Mouse (Mus musculus) ES-CJ7 (cell line): ENCODE results near the gene Hes2.

Experiments used
- DNase-seq: peaks from one replicate; pipeline ENCODE4 v3.0.0; 2011; ENCODE audit warnings: low read depth, low spot score

Hes2 gene

GRCm38 (mm10) chr4:152158585-152159284, at the start of gene Hes2:
TSS of gene Hes2 (plus strand) at chr4:152158867.
- peak; percentile 60 for DNase-seq

DNA sequence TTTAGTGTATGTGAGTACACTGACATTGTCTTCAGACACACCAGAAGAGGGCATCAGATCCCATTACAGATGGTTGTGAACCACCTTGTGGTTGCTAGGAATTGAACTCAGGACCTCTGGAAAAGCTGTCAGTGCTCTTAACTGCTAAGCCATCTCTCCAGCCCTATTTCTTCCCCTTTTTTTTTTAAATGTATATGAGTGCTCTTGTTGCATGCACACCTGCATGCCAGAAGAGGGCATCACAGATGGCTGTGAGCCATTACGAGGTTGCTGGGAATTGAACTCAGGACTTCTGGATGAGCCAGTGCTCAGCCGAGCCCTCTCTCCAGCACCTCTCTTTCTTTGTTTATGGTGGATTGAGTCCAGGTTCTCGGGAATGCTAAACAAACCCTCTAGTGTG, 49.2 kb upstream of the Hes2 start:
- DNase-seq = no peak

GRCm38 (mm10) chr4:152110689-152111088, 48.0 kb upstream of the Hes2 start:
- DNase-seq = no peak

GRCm38 (mm10) chr4:152112329-152112728, 46.3 kb upstream of the Hes2 start:
- no peak for DNase-seq

DNA sequence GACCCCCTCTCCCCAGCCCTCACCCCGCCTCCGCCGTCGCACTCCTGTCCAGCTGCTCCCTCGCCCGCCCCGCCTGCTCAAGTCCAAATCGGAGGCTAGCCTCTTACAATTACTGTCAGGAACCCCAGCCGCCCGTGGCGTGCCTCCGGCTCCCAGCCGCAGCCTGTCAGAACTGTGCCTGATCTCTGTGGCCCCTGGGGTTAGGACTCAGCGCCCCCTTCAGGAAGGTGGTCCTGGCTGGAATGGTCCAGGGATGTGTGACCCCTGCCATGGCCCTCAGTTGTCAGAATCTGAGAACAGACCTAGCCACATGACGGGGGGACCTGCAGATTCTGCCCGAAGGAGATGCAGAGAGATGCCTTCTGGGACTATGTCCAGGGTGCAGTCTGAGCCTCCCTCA, 44.6 kb upstream of the Hes2 start:
- no peak for DNase-seq

GRCm38 (mm10) chr4:152115921-152116612, 42.6 kb upstream of the Hes2 start, which contains the start of gene Tnfrsf25:
TSS of gene Tnfrsf25 (plus strand) at chr4:152115934.
- DNase-seq = no peak

- DNase-seq = no peak
These were observed 41.1 kb upstream of the Hes2 start for GRCm38 (mm10) chr4:152117538-152117937.

DNA sequence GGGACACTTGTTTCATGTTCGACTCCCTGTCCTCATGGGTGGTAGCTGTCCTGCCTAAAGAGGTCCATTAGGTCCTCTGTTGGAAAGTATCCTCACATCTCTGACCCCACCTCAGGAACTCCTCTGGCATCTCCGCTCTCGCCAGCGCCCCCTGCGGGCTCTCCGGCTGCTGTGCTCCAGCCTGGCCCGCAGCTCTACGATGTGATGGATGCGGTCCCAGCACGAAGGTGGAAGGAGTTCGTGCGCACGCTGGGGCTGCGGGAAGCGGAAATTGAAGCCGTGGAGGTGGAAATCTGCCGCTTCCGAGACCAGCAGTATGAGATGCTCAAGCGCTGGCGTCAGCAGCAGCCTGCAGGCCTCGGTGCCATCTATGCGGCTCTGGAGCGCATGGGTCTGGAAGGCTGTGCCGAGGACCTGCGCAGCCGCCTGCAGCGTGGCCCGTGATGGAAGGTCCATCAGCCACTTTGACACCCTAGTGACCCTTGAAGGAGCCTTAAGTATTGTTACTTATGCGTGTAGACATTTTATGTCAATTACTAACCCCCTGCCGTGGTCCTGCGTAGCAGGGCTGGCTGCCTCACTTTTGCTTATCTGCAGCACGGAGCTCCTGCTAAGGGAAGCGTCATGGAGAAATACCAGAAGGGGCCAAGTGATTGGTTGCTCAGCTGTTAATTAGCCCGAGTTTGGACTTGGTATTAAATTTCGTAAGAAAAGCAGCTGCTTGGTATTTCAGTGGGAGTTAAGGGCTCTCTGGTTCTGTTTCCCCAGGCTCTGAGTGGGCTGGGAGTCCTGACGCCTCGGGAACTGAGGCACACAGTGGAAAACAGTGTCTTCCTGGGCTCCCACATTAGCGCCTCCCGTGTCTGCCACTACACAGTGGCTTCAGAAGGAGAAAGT, 39.0 kb upstream of the Hes2 start:
- DNase-seq = peak; percentile 71

- peak; percentile 68 for DNase-seq
These were observed 38.1 kb upstream of the Hes2 start for GRCm38 (mm10) chr4:152120311-152121182.

DNA sequence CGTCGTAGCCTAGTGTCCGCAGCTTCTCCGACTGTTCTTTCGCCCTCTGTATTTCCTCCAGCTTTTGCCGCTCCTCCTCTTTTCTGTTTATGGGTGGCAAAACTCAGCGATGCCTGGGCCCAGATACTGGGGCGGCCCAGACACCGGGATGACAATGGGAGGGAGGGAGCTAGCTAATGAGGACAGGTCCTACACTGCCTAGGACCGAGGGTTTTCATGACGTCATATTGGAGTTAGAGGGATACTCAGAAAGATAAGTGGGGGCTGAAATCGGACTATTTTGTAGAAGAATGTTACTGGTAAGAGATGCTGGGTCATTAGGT, 37.5 kb upstream of the Hes2 start:
- no peak for DNase-seq

- no peak for DNase-seq
These were observed 34.2 kb upstream of the Hes2 start for GRCm38 (mm10) chr4:152124361-152124961.

GRCm38 (mm10) chr4:152125161-152126025, 33.3 kb upstream of the Hes2 start:
- DNase-seq = no peak

DNA sequence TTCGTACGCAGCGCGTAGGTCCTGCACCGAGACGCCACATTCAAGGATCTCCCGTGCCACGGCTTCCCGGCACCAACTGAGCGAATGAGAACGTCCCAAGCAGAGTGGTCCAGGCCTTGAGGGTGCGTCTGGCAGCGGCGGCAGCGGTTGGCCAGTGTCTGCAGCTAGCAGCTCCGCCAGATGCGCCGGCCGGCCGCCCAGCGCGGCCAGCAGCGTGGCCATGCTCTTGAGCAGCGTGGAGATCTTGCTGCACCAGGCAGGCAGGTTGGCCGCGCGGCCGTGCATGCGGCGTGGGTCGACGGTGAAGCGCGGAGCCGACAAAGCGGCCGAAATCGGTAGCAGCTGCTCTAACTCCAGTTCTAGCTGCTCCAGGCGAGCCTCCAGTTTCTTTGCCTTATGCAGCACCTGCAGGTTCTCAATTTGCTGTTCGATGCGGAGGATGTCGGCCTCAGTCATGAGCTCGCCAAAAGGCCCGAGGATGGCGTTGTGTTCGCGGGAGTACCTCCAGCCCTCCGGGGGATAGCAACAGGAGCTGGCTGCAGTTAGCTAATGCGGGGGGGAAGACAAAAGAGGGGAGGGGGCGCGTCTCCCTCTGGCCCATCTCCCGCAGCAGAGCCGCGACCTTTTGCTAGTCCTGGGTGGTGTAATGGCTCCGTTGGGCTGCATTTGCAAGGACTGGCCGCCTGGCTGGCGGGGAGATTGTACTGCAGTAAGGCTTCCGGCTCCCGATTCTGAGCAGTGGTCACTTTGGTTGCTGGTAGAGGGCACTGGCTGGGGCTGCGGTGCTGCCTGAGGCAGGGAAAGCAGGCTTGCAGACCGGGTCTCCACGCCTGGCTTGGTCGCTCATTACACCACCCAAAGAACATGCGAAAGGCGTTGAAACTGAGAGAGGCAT, 32.4 kb upstream of the Hes2 start:
- DNase-seq = no peak

DNA sequence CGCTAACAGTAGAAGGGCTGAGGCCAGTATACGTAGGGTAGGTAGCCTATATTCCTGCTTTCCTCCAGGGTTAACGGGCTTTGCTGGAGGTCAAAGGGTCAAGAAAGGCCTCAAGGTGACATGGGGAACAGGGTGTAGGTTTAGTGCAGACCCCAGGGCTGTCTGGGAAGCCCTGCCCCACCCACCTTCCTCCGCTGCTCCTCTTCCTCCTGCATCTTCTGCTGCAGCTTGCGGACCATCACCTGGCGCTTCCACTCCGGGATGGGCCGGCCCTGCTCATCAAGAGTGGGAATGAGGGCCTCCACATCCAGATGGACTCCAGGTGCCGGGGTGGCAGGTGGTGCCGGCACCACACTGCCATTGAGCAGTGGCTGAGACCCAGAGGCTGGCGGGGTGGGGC, 30.8 kb upstream of the Hes2 start:
- no peak for DNase-seq

DNA sequence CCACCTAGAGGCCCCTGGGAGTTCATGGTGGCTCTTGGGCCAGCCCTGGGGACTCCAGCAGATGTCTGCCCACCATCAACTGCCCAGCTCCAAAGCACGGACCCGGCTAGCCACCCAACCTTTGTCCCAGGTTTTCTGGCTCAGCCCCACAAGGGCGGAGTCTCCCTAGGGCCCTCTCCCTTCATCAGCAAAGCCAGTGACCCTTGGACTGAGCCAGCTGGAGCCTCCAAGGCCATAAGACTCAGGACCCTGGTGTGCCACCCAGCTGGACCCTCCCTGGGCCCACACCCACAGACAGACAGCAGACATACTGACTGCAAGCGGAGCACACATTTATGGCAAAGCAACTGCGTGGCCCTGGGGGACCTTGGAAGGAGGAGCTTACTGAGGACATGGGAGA, 29.9 kb upstream of the Hes2 start:
- DNase-seq = no peak

DNA sequence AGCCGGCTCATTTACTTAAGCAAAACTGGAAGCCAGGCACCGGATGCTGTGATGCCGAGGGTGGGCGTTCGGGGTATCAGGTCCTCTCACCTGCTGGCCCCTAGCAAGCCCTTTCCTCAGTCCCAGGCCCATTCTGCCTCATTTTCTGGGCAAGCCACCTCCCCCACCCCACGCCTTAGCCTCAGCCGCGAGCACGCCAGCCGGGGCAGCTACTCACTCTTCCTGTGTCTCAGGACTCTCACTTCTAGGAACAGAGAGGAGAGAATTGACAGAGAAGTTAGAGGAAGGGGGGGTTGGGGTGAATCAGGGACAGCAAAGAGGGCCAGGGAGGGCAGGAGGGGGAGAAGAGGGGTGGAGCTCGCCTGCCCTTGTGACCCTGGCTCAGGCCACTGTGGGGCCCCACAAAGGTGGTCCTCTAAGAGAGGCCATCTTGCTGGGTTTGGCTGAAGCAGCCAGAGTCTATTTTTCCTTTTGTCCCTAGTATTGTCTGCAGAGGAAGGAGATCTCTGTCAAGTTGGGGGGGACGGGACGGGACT, 29.2 kb upstream of the Hes2 start:
- no peak for DNase-seq

DNA sequence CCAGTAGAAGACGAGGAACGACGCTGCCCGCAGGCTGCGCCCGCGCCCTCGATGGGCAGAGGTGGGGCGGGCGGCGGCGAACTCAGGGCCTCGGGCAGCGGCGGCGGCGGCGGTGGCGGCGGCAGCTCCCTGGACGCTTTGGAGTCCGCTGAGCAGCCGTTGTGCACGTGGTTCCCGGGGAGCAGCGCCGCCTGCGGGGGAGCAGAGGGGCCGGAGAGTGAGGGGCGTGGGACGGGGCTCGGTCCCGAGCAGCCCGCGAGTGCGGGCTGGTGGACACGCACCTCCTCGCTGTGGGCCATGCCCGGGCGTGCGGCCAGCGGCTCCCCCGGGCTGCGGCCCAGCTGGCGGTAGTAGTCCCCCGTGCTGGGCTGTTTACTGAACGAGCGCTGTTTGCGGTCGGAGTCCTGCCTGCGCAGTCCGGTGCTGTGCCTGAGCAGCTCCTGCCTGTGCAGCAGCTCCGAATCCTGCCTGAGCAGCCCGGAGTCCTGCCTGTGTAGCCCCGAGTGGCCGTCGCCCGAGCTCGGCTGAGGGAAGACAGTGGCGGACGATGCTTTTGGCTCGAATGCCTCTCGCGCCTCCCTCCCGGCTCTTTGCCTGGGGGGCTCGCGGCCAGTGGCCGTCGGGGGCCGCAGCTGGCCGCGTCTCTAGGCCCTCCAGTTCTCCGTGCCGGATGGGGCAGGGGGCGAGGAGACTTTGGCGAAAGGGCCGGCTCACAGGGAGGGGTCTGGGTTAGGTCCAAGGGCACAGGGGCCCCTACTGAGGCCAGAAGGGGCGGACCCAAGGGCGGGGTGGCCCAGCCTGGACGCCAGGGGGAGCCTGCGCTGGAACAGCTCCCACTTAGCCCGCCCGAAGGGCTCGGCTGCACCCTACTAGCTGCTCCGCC, 27.7 kb upstream of the Hes2 start:
- no peak for DNase-seq
